Mouse (Mus musculus) lung, postnatal 25 days (tissue): ENCODE data around the gene Tfdp2.

Experiments
- DNase-seq: peaks from one replicate; pipeline ENCODE4 v3.0.0; 2022; ENCODE audit warnings: low spot score

The Tfdp2 gene

GRCm38 (mm10) chr9:96228285-96228684, 32.2 kb downstream of the Tfdp2 start:
- DNase-seq: no peak

GRCm38 (mm10) chr9:96230271-96230670, 34.2 kb downstream of the Tfdp2 start:
- no peak for DNase-seq

- no peak for DNase-seq
Measured at GRCm38 (mm10) chr9:96235477-96235876, 39.4 kb downstream of the Tfdp2 start.

GRCm38 (mm10) chr9:96237391-96237790, 41.3 kb downstream of the Tfdp2 start:
- no peak for DNase-seq

GRCm38 (mm10) chr9:96238286-96238685, 42.2 kb downstream of the Tfdp2 start:
- no peak for DNase-seq

GRCm38 (mm10) chr9:96241134-96242097, 45.3 kb downstream of the Tfdp2 start:
- no peak for DNase-seq

GRCm38 (mm10) chr9:96243915-96244314, 47.8 kb downstream of the Tfdp2 start:
- peak; percentile 7 for DNase-seq

- no peak for DNase-seq
Measured at GRCm38 (mm10) chr9:96254812-96255211, 58.7 kb downstream of the Tfdp2 start.

GRCm38 (mm10) chr9:96258478-96258877, 62.4 kb downstream of the Tfdp2 start:
- no peak for DNase-seq

GRCm38 (mm10) chr9:96259017-96259512, 63.0 kb downstream of the Tfdp2 start:
- peak; percentile 7 for DNase-seq

GRCm38 (mm10) chr9:96259753-96260520, 63.9 kb downstream of the Tfdp2 start:
- DNase-seq: no peak

GRCm38 (mm10) chr9:96261101-96261500, 65.0 kb downstream of the Tfdp2 start:
- DNase-seq: no peak

GRCm38 (mm10) chr9:96261980-96262379, 65.9 kb downstream of the Tfdp2 start:
- DNase-seq: no peak

GRCm38 (mm10) chr9:96266793-96267558, 70.9 kb downstream of the Tfdp2 start:
- DNase-seq: no peak

GRCm38 (mm10) chr9:96267559-96267948, 71.5 kb downstream of the Tfdp2 start:
- DNase-seq: no peak

GRCm38 (mm10) chr9:96269726-96270125, 73.7 kb downstream of the Tfdp2 start:
- DNase-seq: no peak

GRCm38 (mm10) chr9:96275543-96275942, 79.5 kb downstream of the Tfdp2 start:
- DNase-seq: no peak

- no peak for DNase-seq
Measured at GRCm38 (mm10) chr9:96281497-96281896, 85.4 kb downstream of the Tfdp2 start.

GRCm38 (mm10) chr9:96282082-96282481, 86.0 kb downstream of the Tfdp2 start:
- DNase-seq: no peak

- peak; percentile 5 for DNase-seq
Measured at GRCm38 (mm10) chr9:96284916-96285315, 88.8 kb downstream of the Tfdp2 start.

GRCm38 (mm10) chr9:96292144-96292543, 96.1 kb downstream of the Tfdp2 start:
- DNase-seq: no peak
